Mouse (Mus musculus): ENCODE measurements around the gene Rbpms2. TPM values are rescaled to one million over a fixed set of nuclear protein-coding genes. Genes with fewer than 3 reads are reported as not detected.

Rbpms2 gene
- 1.8 and 2.0 TPM in 2 replicates for polyA plus RNA-seq (2015; fragmentation: Nextera tagmentation; extraction: Ambion mirVana)

DNA sequence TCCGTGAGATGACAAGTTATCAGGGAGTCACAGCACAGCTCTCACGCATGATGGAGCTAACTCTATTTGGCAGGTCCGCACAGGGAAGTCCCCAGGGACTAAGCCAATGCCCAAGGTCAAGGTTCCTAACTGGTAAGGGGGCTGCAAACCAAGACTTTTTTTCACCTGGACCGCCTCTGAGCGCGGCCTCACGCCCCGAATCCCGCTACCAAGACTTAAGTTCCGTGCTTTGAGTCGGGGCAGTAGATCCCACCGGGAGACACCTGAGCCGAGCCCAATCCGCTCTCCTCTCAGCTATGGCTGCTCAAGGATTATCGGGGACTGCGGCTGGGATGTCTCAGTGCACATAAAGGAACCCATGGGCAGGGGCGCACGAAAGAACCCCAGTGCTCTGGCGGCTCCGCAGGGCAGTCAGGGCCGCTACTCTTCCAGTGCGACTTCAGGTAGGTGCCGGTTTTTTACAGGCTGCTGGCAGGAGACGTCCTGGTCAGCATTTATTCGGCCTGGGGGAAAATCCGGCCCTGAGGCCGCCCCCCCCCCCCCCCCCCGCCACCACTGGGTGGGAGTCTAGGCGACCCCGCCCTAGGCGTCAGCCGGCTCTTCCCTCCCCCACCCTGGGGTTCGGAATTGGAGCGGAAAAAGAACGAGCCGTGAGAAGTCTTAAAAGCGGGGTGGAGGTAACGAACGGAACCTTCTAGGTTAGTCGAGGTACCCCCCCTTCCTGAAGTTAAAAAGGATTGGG, at the start of gene Rbpms2:
Gene Rbpms2 (plus strand): TSS at position 624 of the 742 bp plus-strand sequence.
- peak; percentile 40 for DNase-seq (ENCODE audit: low spot score)

DNA sequence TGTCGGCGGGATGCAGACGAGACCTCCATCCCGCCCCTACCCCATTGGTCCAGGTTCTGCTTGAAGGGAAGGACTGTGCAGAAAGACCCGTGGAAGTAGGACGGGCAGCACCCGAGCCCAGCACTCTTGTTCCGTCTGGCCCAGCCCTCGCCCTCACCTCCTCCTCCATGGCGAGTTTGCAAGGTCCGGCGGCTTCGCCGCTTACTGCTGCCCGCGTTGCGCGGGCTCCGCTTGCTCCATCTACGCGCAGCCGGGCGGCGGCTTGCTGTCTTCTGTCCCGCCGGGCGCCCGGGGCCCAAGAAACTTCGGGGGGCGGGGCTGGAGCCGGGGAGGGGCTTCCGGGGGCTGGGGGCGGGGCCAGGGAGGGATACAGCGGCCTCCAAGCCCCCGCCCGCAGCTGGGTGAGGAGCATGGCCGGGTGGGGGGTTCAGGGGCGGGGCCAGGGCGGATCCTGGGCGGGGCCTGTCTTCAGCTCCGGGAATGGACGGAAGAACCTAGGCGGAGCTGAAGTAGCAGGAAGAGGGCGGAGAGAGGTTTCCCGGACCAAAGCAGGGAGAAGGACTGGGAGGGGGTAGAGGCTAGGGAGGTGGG, 49.6 kb upstream of the Rbpms2 start, which contains the start of gene Plekho2:
Gene Plekho2 (minus strand): TSS at position 260 of the 591 bp plus-strand sequence.
- DNase-seq (ENCODE audit: low spot score), result peak; percentile 96

DNA sequence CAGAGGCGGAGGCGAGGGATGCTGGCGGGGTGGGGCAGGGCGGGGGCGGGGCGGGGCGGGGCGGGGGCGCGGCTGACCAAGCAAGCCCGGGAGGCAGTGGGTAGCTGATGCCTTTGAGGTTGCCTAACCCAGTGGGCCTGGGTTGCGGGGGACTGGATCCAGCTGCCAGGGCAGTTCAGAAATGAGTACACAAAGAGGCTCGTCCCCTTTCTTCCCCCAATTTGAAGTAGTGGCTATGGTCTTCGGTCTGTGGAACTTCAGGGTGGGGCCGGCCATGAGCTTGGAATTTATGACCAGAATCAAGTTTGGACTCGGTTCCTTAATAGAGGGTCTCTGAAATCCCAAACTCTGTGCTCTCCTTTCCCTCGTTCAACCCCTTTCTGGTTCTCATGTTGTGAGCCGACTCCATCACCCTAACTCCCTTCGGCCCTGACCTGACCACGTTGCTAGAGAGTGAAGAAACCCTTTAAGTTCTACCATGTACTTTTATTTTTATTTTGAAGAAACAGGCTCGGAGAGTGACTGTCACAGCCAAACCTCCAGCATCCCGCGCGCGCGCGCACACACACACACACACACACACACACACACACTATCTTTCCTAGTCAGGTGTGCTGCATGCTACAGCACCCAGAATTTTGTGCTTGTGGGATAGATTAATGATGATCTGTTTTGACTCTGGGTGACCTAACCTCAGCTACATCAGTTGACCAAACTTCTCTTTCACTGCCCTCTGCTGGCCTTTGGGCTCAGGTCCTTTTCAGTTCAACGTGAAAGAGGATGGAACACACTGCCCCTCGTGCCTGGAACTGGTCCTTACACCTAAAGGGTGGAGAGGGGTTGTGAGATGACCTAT, 48.8 kb upstream of the Rbpms2 start:
- DNase-seq (ENCODE audit: low spot score), result peak; percentile 80

DNA sequence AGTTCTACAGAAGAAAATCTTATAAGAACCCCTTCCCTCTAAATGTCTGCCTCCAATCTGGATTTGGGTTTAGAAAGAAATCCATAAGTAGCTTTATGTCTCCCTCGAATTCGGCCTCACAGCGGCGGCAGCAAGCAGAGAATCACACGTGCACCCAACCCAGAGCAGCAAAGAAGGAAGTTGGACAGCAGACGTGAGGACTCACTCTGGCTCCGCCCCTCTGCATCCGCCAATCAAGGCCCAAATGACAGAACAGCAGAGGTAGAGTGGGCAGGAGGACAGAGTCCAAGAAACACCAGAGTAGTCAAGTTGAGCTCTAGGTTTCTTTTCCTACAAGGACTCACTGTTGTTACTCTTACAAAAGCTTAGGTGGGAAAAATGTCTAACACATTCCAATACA, 46.4 kb upstream of the Rbpms2 start:
- DNase-seq (ENCODE audit: low spot score), result peak; percentile 44

DNA sequence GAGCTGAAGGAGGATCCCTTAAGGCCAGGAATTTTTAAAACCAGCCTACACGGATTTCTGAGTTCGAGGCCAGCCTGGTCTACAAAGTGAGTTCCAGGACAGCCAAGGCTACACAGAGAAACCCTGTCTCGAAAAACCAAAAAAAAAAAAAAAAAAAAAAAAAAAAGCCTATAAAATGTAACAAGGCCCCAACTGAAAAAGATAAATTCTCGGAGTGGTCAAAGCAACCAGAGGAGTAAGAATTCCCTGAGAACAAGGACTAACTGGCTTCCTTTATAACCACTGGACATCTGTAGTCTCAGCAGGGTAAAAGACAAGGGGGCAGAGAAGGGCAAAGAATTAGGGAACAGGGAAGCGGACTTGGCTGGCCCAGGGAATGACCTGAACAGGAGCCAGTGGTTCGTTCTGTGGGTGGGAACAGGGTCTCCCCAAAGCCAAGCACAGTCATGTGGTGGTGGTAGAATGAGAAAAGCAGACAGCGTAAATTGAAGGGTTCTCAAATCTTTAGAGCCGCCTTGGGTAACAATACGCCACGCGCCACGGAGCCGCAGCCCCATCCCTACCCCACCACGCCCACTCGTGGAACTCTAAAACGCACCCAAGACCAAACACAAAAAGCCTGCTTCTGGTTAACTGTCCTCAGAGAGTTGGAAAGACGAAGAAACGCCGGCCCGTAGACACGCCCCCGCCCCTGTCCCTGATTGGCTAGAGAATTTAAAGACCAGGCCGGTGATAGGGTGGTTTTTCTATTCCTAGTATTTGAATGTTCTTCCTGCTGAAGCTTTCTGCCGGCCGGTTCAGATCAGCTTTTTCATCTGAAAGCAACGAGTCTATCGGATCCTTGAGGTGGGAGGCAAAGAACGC, 42.8 kb upstream of the Rbpms2 start, which contains the start of gene Pif1:
Gene Pif1 (plus strand): TSS at position 755 of the 864 bp plus-strand sequence.
- DNase-seq (ENCODE audit: low spot score), result peak; percentile 86

DNA sequence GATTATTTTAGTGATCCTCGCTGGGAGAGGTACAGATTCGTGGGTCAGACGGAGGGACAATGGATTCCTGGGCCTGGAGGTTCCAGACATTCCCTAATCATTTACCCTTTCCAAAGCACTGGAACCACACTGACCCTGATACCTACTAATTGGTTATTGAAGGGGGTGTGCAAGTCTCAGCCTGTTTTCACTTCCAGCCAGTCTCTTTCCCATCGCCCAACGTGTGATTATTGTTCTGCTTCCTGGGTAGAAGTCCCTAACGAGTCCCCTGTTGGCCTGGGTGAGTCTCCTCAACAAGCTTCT, 42.2 kb upstream of the Rbpms2 start:
- no peak for DNase-seq (ENCODE audit: low spot score)

DNA sequence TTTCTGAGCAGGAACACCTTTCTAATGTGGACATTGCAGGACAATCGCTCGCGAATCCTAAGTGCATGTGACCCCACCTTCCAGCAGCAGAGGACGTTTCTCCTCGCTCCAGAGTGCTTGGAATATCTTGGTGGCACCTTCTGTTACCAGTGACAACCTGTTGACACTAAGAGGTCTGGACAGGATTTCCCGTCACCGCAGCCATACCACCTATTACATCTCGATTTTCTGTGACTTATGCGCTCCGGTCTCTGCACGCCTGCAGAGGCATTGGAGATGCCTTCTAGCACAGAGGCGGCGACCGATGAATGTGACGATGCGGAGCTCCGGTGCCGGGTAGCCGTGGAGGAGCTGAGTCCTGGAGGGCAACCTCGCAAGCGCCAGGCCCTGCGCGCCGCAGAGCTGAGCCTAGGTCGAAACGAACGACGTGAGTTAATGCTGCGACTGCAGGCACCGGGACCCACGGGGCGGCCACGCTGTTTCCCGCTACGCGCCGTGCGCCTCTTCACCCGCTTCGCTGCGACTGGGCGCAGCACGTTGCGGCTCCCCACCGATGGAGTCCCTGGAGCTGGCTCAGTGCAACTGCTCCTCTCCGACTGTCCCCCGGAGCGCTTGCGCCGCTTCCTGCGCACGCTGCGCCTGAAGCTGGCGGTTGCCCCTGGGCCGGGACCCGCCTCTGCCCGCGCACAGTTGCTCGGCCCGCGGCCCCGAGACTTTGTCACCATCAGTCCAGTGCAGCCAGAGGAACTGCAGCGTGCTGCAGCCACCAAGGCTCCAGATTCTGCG, 41.7 kb upstream of the Rbpms2 start:
- peak; percentile 27 for DNase-seq (ENCODE audit: low spot score)

DNA sequence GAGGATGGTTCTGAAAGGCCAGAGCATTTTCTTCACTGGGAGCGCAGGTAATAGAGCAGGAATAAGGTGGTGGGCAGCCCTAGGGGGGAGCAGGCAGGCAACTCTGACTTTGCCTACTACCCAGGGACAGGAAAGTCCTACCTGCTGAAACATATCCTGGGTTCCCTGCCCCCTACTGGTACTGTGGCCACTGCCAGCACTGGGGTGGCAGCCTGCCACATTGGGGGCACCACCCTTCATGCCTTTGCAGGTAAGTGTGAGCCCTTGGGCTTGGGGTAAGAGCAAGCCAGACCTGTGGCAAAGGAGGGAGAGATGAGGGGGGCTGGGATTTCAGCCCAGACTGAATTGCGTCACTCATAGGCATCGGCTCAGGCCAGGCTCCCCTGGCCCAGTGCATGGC, 40.4 kb upstream of the Rbpms2 start:
- DNase-seq (ENCODE audit: low spot score), result no peak

DNA sequence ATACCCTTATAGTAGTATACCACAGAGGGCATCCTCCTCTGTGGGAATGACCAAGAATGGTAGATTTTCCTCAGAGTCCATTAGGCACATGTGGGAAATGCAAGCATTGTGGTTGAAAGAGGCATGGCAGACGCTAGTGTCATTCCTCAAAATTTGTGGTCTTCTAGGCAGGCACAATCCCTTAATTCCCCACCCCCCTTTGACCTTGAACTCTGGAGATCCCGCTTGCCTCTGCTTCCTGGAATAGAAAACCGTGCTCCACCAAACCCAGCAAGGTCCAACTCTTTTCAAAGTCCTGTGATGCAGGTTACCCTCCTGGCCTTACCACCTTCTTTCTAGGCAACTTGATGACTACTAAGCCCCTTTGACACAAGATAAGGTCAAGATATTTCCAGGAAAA, 36.7 kb upstream of the Rbpms2 start:
- DNase-seq (ENCODE audit: low spot score), result no peak

DNA sequence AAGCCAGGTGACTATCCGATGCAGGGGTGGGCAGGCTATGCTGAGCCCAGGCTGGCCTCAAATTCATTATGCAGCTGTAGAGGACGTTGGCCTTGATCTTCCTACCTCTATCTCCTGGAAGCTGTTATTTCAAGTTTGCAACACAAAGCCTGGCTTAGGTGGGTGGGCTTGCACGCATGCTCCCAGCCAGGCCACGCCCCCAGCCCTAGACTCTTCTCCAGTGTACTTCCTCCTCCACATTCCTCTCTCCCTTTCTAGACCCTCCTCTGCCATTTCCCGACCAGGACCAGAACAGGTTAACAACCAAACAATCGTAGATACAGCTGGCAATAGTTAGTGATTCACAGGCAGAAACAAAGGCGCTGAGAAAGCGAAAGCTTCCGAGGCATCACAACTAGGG, 35.9 kb upstream of the Rbpms2 start:
- DNase-seq (ENCODE audit: low spot score), result no peak

DNA sequence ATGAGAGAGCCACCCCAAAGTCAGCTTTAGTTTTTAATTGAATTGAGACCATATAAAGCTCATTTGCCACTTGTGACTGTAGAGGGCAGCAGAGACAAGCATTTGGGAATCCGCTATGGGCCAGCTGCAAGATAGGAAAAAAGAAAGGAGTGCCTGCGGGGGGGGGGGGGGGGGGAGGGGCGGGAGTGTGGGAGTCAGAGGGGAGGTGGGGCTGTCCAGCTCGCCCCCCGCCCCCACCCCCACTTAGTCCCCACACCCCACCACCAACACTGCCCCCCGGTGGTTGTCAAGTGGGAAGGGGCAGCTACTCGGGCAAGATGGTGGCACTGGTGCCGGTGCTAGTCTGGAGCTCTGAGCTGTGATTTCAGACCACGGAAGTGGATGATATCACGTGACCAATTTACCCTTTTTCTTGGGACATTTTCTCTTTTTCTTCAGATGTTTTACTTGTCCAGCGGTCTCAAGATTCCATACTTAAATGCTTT, 30.6 kb upstream of the Rbpms2 start:
- DNase-seq (ENCODE audit: low spot score), result peak; percentile 60

DNA sequence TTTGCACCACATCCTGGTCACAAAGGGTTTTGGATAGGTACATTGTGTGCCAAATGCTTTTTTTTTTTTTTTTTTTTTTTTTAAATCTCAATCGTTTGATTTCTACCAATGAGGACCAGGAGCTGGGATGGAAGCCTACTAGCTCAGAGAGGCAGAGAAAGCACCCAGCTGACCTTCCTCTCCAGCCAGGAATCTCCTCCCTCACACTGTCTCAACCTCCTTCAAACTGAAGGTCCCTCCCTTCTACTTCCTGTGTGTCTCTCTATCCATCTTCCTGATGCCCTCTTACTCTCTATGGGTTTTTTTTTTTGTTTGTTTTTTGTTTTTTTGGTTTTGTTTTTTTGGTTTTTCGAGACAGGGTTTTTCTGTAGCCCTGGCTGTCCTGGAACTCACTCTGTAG, 28.5 kb upstream of the Rbpms2 start:
- DNase-seq (ENCODE audit: low spot score), result no peak

DNA sequence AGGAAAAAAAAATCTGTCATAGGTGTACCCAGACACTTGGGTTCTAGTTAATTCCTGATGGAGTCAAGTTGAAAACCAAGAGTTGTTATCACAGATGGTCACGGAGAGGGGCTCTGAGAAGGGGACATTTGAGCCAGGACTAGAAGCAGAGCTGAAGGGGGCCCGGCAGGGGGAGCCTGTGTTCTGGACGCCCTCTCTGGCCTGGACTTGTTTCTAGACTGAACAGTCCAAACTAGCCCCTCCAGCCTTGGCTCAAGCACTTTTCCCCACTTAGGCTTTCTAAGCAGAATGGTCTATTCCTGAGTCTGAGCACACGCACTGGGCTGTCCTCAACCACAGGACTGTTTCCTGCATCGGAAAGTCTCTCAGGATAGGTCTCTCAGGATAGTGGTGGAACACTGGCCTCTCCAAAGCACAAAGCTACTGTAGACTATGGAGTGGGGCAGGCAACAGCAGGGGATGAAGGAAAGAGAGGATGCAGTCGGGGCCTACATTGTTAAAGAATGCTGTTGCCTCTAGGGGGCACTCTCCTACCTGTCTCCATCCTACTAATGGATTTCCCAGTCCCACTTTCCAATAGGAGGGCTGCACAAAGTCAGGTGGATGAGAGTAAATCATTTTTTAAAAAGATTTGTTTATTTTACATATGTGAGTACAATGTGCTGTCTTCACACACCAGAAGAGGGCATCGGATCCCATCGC, 25.9 kb upstream of the Rbpms2 start:
- DNase-seq (ENCODE audit: low spot score), result peak; percentile 32

DNA sequence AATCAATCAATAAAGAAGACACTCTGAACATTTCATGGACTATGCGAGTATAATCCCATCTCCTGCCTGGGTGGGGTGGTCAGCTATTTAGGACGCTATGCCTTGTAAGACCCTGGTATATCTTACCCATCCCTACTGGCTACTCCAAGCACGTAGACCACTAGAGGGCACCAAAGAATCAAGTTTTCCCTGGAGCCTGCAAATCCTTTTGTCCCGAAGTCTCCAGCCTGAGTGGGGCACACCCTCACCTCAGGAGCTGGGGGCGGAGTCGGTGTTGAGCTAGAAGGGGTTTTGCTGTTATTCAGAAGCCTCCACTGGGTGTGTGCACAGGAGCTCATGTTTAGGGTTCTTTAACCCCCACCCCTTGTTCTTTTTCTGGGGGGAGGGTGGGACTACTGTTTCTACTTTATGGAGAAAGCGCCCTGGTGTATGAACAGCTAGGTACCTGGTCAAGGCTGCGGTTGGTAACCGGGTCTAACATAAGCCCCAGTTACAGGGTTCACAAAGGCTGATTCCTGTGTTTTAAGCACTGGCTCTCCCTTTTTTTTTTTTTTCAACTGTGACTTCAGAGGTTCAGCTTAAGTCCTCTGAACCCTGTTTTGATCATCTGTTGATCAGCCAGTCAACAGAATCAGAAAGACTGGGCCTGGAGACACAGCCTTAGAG, 23.8 kb upstream of the Rbpms2 start:
- peak; percentile 78 for DNase-seq (ENCODE audit: low spot score)

DNA sequence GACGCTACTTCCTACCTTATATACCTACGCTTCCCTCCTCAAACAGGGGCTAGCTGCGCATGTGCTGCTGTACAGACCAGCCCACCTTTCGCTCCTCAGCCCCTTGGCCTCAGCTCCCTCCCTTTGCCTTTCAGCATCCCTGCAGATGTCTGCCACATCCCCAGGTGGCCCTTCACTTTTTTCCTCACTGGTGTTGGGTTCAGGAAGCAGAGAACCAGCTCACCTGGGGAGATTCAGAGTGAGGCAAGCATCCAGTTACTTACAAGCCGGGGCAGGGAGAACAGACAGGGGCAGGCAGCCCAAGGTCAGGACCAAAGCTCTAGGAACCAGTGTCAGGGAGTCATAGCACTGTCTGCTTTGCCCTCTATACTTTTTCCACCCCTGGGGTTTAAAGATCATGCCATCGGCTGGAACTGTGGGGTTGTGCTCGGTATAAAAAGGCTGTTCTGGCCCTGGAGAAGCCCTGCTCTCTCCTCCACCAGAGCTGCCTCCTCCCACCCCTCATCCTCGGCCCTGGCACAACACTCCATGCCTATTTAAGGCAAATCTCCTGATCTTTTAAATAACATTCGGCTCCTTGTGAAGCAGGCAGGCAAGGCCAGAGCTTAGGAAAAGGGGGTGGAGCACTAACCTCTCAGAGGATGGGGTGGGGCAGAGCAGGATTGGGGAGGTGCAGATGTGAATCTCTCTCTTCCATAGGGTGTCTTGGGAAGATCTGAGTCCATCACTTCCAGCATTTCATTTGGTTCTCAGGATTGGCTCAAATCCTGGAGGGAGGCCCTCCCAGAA, 22.9 kb upstream of the Rbpms2 start:
- DNase-seq (ENCODE audit: low spot score), result no peak

DNA sequence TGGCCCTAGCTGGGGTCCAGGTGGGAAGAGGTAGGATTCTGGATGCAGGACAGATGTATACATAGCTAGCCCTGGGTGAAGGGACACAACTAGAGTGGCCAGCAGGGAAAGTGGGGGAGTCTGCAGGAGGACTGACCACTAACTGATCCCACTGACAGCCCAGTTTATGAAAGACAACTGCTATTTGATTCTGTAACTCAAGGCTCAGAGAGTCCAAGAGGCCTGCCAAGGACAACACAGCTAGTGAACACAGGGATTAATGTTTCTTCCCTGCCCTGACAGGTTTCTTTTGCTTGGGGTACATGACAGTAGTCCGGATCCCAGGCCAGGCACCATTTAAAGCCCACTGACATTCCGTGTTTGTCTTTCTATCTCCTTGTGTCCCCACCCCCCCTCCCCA, 22.3 kb upstream of the Rbpms2 start:
- DNase-seq (ENCODE audit: low spot score), result no peak

DNA sequence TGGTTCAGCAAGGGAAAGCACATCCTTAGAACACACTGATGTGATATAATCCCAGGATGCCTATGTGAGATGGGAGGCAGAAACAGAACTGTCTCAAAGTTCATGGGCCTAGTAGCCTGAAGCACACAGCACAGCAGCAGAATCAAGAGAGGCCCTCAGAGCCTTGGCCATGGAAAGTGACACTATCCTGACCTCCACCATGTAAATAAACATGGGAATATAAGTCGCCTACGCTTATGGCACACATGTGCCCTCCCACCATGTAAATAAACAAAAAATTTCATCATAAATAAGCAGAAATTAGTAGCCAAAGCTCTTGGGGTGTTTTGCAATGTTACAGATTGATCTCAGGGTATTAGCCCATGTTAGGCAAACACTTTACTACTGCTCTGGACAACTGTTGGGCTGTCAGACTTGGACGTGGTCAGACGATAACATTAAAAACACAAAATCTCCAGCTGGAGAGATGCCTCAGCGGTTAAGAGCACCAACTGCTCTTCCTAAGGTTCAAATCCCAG, 17.4 kb upstream of the Rbpms2 start:
- no peak for DNase-seq (ENCODE audit: low spot score)

DNA sequence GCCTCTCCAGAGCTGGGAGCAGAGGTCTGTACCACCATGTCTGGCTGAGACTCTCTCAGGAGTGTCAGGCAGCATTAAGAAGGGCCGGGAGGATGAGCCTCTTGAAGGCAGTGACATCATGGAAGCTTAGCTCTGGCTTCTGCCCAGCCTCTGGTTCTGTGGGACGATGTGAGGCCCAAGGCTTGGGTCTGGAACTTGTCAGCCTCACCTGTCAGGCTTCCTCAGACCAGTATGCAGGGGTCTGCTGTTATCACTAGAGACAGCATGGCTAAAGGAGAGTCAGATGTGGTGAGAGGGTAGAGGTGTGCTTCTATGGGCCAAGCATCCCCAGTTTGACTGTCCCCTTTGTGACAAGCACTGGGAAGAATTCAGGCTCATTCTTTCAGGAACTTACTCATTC, 16.4 kb upstream of the Rbpms2 start:
- no peak for DNase-seq (ENCODE audit: low spot score)
